Mouse (Mus musculus): ENCODE measurements around the gene Gm49601. TPM values are rescaled to one million over a fixed set of nuclear protein-coding genes. Genes with fewer than 3 reads are reported as not detected.

Gene Gm49601
- 100 to 1,000 TPM; 138 to 159 TPM for total RNA-seq (2021)
- long read RNA-seq, experiment 1, partial matches to known transcripts: 0 of 1 reads
- long read RNA-seq, experiment 1, other reads (novel, unspliced or antisense): 0 of 1 reads
- long read RNA-seq, experiment 2: 0 reads

DNA sequence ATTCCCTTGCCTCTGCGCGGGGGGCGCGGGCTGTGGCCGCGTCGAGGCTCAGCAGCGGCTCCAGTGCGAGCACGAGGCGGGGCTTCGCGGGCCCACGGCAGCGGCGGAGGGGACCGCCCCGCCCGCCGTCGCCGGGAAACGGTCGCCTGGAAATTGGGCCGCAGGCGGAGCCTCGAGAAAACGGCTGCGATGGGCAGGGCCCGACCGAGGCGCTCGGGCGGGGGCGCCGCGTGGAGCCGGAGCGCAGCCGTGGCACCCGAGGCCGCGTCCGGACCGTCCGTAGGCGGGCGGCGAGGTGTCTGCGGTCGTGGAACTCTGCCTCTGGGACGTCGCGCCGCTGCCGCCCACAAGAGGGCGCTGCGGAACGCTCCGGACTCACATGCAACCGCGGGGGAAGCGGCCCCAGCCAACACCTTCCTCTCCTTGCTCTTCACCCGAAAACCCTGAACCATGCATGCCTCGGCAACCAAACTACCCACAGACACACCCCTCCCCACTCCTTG is at the start of gene Gm49601:
Gm49601 (minus strand) TSS at position 52 of the 503 bp plus-strand sequence.
- peak; percentile 85 to 88 for DNase-seq (ENCODE audit: low spot score in 2 of 2)

DNA sequence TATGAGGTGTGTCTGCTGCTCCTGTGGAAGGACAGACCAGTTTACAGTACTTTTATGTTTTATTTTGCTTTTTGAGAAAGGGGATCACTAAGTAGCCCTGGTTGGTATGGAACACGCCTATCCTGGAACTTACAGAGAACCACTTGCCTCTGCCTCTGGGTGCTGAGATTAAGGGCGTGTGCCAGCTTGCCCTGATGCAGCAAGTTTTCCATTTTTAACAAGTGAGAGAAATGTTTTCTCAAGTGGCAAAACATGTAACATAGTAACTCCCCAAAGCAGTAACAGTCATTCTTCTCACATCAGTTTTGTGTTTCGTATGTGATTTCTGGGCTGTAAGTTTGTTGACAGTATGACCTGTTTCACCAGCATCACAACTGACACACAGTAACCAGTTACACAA is 46.8 kb upstream of the Gm49601 start:
- no peak for DNase-seq (ENCODE audit: low spot score in 2 of 2)

DNA sequence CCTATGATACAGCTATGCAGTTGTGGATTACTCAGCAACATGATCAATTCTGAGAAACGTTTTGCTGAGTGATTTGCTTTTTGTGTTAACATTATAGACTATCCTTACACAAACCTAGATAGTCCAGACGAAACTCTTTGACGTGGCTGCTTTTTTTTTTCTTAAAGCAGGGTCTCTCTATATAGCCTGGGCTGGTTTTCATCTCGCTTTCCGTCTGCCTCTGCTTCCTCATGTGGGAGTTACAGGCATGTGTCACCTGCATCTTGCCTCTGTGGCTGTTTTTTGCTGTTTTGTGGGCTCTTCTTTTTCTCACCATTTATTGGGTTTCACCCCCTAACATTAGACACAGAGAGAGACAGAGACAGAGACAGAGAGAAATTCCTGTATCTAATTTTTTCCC is 45.8 kb upstream of the Gm49601 start:
- DNase-seq (ENCODE audit: low spot score in 2 of 2): no peak

DNA sequence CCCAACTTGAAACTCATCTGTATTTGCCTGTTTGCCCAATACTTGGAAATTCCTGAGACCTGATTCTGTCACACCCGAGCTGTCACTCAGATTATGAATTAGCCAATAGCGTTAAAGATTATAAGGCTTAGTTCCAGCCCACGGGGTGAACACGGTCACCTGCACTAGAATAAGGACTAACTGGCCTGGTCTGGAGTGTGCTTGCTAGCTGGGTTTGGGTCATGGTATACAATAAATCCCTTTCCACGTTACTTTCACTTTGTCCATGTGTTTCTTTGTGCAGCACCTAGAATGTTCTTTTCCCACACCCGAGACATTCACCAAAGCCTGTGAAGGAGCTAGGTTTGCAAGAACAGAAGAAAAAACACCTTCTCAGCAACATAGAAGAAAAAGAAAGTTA is 43.7 kb upstream of the Gm49601 start:
- no peak for DNase-seq (ENCODE audit: low spot score in 2 of 2)

DNA sequence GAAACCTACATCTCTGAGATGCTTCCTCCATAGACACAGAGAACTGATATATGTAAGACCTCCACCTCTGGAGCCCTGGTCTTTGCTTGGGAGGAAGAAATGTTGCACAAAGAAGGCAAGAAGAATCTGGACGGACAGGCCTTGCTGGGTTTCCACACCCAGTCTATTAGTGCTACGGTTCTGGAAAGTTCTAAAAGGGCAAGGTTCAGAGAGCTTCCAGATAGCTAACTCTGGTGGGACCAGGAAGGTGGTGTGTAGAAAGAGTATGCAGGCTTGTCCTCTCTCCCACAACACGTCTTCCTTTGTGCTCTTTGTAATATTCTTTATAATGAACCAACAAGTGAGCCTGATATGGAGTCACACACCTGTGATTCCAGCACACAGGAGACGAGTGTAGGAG is 32.4 kb upstream of the Gm49601 start:
- DNase-seq (ENCODE audit: low spot score in 2 of 2): no peak

DNA sequence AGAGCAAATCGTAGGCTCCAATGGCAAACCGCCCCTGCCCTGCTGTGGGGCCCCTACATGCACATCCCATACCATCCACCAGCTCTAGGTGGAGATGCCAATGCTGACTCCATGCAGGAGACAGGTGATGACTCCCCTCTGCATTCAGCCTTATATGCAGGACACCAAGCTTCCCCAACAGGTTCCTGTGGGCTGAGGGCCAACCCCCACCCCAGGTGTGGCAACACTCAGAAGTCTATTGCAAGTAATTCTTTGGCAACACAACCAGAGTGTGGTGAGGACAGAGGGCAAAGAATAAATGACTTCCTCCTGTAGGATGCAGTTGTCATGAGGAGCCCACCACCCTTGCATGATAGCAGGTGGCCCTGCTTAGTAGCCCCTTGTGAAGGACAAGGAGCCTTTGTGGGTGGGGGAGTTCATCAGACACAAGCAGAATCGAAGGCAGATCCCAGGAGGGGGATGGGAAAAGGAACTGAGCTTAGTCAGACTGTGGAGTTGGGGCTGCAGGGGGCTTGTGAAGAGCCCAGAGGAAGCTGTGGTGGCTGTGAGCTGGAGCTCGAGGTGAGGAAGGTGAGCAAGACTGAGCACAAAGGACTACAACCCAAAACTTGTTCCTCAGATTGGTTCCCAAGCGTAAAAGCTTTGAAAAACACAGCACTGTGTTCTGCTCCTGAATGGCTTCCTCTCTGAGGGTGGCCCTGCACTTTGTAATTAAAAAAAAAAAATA is 29.3 kb upstream of the Gm49601 start:
- no peak for DNase-seq (ENCODE audit: low spot score in 2 of 2)

DNA sequence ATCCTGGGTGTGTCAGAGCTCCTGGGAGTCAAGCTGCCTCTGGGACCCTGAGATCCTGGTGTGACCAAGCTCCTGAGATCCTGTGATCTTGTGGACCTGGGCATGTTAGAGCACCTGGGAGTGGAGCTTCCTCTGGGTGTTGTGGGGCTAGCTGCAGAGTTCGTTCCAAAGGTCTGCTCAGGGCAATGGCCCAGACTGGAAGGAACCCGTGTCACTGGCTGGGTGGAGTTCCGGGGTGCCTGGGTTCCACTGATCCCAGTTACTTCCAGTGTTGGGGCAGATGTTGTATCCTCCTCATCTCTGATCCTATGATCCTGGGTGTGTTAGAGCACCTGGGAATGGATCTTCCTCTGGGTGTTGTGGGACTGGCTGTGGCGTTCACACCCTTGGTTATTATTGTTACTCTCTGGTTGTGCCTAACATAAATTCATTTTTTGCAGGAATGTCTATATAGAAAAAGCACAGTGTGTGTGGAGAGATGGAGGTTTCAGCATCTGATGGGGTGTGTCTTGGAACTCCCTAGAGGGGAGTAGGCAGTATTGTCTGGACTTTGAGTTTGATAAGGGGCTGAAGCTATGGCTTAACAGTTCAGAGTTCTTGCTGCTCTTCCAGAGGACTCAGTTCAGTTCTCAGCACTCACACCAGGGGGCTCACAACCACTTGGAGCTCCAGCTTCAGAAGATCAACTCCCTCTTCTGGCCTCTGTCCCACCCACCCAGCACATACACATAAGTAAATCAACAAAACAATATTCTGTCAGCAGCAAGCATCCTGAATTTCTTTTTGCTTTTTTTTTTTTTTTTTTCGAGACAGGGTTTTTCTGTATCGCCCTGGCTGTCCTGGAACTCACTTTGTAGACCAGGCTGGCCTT is 27.3 kb upstream of the Gm49601 start:
- DNase-seq (ENCODE audit: low spot score in 2 of 2): no peak

DNA sequence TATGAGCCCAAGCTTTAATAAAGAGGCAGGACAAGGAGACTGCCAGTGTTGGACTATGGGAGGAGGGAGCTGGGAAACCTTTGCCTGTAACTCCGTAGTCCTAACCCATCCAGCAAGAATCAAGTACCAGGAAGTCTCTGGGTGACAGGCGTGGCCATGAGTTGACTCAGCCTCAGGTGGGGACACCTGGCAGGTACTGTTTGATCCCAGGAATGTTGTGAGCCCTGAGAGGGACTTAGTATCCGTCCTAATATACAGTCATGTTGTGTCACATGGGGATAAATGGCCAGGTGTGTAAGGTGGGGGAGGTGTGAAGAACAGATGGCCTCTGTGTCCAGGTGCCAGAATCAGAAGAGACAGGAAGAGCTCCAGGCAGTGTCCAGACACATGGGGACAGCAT is 22.9 kb upstream of the Gm49601 start:
- no peak for DNase-seq (ENCODE audit: low spot score in 2 of 2)

DNA sequence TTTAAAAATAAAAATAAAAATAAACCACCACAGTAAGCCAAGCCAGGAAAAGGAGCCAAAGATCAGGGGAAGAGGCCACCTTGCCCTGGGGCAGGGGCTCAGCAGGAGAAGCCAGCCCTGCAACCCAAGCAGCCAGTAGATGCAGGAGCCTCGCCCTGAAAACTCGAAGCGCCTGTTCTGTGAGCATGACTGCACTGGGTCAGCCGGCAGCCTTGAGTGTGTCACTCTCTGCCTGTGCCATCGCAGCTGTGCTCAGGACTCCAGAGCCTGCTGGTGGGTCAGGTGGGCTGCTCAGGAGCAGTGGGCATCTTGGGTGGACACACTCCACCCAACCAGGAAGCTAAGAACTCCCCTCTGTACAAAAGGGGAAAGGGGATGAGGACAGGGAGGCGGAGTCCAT is 19.1 kb upstream of the Gm49601 start:
- no peak for DNase-seq (ENCODE audit: low spot score in 2 of 2)

DNA sequence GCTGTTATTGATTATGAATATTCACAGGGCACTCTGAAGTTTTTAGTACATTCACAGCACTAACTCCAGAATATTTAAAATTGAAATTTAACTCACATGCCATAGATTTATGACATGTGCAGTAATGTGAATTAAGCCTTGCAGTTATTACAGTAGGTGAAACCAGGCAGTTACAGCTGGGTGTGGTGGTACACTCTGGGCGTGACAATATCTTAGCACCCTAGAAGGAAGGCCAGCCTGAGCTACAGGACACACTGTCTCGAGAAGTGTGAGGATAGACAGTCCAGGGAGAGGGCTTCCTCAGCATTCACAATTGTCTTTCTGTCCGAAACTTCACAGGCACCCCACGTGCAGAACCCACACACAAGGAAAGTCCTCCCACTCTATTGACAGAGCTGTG is 18.3 kb upstream of the Gm49601 start:
- DNase-seq (ENCODE audit: low spot score in 2 of 2): no peak

DNA sequence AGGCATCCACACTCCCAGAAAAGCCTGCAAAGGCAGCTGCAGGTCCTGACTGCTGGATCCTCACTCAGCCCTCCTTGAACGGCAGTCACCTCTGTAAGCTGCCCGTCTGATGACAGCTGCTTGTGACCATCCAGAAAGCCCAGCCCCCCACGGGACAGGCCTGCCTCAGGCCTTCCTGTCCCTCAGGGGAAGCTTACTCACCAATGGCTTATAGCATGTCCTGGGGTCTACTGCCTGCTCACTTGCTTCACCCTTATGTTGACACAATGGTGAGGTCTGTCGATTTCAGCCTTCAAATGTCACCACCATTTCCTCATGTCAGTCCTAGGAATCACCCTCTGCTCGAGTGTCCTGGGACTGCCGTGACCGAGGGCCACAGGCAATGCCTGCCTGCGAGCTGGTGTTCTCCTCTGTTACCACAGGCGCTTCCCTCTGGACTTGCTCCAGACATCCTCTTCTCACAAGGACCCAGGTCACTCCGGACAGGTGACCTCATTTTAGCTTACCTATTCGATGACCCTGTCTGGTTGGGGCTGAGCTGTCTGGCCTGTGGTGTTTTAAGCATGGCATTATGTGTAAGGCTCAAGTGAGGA is 17.3 kb upstream of the Gm49601 start:
- DNase-seq (ENCODE audit: low spot score in 2 of 2): no peak

DNA sequence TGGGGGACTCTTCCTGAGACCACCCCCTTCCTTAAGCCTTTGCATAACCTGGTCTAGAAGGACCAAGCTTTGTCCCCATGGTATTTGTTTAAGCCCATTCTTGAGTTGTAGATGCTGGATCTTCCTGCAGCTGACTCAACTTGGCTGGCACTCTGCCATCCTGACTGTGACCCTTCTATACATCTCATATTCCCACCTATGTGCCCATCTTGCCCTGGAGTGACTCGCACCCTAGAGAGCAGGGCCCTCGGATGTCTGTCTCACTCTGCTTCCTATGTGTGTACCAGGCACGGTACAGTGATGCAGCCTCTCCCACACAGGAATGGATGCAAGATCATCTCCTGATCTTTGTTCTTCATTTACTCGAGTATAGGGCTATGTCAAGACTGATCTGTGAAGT is 16.7 kb upstream of the Gm49601 start:
- DNase-seq (ENCODE audit: low spot score in 2 of 2): no peak

DNA sequence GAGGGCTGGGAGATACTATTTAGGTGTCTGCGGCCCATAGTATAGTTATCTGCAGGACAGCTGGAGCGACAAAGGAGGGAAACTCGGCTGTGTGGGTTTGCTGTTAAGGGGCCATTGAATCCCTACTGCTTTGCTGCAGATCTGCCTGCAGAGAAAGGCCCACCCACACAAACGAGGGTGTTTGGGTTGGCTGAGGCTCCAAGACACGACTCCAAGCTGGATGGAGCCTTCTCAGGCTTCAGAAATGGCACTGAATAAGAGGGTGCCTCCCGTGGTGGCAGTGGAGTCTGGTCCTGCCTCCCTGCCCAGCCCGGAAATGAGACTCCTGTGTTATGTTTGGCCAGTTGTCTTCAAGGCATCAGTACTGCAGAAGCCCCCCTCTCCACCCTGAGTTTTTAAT is 16.1 kb upstream of the Gm49601 start:
- DNase-seq (ENCODE audit: low spot score in 2 of 2): no peak

DNA sequence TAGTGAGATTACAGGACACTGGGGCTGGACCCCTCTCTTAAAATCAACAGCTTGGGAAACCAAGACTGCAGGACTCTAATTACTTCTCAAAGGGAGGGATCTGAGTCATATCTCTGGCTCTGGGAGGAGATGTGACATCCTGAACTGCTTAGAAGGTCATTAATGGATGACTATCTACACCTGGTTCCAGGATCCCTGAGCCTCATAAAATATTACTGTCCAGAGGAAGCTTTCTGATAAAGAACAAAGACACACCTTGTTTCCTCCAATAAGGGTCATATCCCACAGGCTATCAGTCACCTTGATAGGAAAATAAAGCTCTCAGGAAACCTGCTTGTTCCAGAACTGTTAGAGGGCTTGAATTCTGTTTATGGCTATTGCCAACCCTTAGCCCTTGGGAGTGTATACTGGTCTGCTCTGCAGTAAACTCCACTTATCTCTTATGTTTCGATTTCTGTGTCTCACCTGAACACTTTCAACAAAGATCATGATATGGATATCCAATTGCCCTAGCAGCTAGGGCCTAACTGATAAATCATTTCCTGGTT is 13.2 kb upstream of the Gm49601 start:
- no peak for DNase-seq (ENCODE audit: low spot score in 2 of 2)

DNA sequence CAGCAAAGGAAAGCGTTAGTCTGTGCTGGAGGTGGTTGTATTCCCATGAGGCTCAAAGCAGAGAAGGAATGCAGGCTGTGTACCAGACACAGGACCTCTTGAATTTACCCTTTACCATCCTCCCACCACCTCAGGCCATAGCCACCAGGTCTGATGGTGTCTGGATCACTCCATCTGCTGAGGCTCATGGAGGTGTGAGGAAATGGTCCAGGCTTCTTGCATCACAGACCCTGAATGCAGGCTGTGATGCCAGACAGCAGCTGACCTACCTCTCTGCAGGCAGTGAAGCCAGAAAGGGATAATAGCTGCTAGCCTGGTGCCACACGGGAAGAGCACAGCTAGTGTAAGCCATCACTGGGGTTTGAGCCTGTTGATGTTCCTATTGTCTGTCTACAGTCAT is 12.2 kb upstream of the Gm49601 start:
- no peak for DNase-seq (ENCODE audit: low spot score in 2 of 2)

DNA sequence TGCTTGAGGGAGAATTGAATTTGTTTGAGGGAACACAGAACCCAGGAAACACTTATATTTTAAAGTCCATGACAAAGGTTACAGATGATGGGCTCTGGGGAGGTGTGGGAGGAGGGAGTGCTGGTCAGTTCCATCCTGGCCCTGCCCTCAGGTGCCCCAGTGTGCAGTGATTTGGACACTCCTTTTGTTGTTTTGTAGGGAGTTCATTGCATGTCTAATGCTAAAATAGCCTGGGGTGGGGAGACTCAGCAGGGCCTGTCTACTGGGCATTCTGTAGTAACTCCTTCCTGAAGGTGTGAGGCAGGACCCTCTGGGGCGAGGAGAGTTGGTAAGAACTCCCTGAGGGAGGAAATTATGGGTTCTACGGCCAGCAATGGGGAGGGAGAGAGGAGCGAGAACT is 10.6 kb upstream of the Gm49601 start:
- no peak for DNase-seq (ENCODE audit: low spot score in 2 of 2)

DNA sequence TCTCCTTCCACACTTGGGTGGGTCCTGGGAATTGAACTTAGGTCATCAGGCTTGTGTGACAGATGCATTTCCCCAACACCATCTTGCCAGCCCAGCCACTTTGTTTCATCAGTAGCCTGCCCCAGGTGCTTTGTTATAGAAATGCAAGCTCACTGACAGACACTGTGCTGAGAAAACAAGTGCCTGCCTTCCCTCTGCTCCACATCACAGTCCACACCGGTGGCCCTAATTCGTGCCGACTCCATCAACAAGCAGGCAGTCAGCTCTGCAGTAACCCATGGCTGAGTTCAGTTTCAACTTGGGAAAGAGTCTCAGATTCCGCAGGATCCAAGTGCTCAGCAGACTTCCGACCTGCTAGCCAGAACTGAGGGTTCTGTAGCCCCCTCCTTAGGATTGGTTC is 10.2 kb upstream of the Gm49601 start:
- no peak for DNase-seq (ENCODE audit: low spot score in 2 of 2)

DNA sequence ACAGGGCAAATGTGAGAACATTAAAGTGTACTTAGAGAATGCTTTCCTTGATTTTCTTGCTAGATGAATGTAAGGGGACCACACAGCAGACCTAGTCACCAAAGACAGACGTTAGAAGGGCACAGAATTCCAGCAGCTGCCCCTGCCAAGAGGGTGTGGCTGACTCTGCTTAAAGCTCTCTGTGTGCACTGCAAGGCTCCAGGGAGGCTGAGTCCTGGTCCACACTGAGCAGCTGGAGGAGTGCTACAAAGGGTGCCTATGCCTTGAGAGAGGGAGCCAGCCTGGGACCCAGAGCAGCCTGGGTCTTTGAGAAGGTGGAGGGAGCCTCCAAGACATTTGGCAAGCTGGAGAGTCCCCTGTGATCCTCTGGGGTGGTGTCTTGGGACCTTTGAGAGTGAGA is 7.1 kb upstream of the Gm49601 start:
- DNase-seq (ENCODE audit: low spot score in 2 of 2): no peak

DNA sequence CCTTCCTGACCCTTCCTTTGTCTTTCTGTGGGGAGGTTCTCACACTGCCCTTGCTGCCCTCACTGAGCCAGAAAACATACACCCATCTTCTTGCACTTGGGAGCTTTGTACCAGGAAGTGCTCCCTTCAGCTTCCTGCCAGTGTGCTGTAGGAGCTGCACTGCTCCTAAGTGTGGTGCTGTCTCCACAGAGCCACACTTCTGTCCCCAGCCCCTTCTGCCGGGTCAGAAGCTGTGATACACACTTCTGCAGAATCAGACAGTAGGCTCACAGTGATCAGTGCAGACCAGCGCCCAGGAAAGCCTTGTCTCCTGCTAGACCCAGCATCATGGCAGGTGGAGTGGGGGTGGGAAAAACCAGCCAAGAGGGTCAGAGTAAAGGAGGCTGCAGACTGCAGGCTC is 6.6 kb upstream of the Gm49601 start:
- DNase-seq (ENCODE audit: low spot score in 2 of 2): no peak

DNA sequence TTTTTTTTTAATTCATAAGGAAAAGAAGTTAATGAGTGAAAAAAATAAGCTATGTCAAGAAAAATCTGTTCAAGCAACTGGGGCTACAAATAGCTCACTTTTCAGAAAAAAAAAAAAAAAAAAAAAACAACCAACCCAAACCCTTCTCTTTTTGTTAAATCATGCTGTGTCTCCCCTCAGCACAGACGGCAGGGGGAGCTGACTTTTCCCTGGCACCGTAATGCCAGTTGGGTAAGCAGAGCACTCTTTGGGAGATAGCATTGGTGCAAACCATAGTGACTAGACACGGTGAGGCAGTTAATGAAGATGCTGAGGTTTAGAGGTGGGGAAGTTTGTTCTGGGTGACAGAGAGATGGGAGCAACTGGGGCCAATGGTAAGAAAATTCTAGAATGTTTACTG is 5.8 kb upstream of the Gm49601 start:
- DNase-seq (ENCODE audit: low spot score in 2 of 2): peak in 1 of 2 experiments; percentile 65

DNA sequence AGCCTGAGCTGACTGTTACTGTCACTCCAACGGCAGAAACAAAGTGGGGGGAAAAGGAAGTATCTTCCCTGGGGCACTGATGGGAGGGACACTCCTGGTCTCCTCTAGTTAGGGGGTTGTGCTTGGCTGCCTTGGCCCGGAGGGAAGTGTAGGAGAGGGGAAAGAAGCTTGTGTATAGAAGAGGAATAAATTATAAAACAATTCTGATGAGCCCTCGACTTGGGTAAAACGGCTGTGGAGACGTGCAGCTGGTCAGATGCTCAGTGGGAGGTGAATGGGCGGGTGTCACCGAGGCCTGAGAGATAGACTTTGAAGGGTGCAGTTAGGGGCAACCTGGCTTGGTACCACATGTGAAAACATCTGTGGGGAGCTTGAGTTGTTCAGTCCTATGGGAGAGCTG is 4.9 kb upstream of the Gm49601 start:
- DNase-seq (ENCODE audit: low spot score in 2 of 2): no peak

DNA sequence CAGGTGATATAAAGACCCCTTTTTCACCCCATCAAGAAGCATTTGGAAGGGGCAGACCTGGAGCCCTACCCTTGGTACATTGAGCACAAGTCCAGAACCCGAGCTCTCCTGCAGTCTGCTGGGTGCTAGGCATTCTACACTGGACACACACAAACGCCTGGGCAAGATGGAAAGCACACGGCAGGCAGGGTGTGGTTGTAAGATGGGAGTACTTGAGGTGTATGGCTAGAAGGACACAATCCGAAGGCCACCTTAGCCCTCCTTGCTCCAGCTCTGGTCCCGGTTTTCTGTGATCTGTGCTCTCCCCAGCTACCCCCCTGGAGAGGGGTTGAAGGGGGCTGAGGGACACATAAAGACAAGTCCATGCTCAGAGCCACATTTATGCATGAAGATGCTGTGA is 4.1 kb upstream of the Gm49601 start:
- no peak for DNase-seq (ENCODE audit: low spot score in 2 of 2)
